Mouse (Mus musculus): ENCODE data around the gene Kif7. TPM values are rescaled to one million over a fixed set of nuclear protein-coding genes. Genes with fewer than 3 reads are reported as not detected.

Kif7 gene
- polyA plus RNA-seq, 1 experiment from 2014 or later, result 4.4 TPM

GRCm38 (mm10) chr7:79710130-79710607, 5.4 kb downstream of the Kif7 start:
- Histone ChIP-seq H3K9me3 (ENCODE audit: control insufficient read depth, low read depth, low read length) (no peaks in the 10 kb centered on the region), H3K27me3 (ENCODE audit: control insufficient read depth, insufficient read depth, low read length) (no peaks in the 10 kb centered on the region), H3K4me3 (ENCODE audit: low read depth, low read length) (peak overlapping the region; percentile 23), H3K36me3 (ENCODE audit: control insufficient read depth, insufficient read depth, low read length) (peaks cover 21% of the 10 kb centered on the region; the same call in 1 of the 2 replicates), H3K27ac (ENCODE audit: low read length) (no peak overlapping the region), H3K4me1 (ENCODE audit: control insufficient read depth, insufficient read depth, low read length) (peaks cover 9% of the 10 kb centered on the region; the same call in 1 of the 2 replicates), H3K9ac (replicated peaks; ENCODE audit: low read depth, low read length) (no peak overlapping the region; the same call in 1 of the 2 replicates), H3K4me2 (replicated peaks; ENCODE audit: low read depth, low read length) (peak overlapping the region; percentile 60)
- peak; percentile 59; the same call in 1 of the 2 replicates for ATAC-seq (ENCODE audit: insufficient number of reproducible peaks, insufficient read depth, low FRiP score, low read depth)
- 2% methylated on average over 55 of the region's 55 CpGs for WGBS

GRCm38 (mm10) chr7:79705210-79705609, 10.3 kb downstream of the Kif7 start:
- H3K9me3 ChIP-seq (ENCODE audit: control insufficient read depth, low read depth, low read length), result no peaks in the 10 kb centered on the region
- H3K27ac ChIP-seq (ENCODE audit: low read length), result no peak overlapping the region
- no peaks in the 10 kb centered on the region for H3K27me3 ChIP-seq (ENCODE audit: control insufficient read depth, insufficient read depth, low read length)
- 87% methylated on average over 5 of the region's 5 CpGs for WGBS
- H3K9ac ChIP-seq (replicated peaks; ENCODE audit: low read depth, low read length), result no peak overlapping the region
- H3K4me2 ChIP-seq (replicated peaks; ENCODE audit: low read depth, low read length), result no peak overlapping the region
- peaks cover 2% of the 10 kb centered on the region; the same call in 1 of the 2 replicates for H3K4me1 ChIP-seq (ENCODE audit: control insufficient read depth, insufficient read depth, low read length)
- H3K36me3 ChIP-seq (ENCODE audit: control insufficient read depth, insufficient read depth, low read length), result peaks cover 51% of the 10 kb centered on the region; the same call in 1 of the 2 replicates
- no peak for ATAC-seq (ENCODE audit: insufficient number of reproducible peaks, insufficient read depth, low FRiP score, low read depth)
- H3K4me3 ChIP-seq (ENCODE audit: low read depth, low read length), result no peak overlapping the region

GRCm38 (mm10) chr7:79702755-79703154, 12.8 kb downstream of the Kif7 start:
- Histone ChIP-seq H3K9ac (replicated peaks; ENCODE audit: low read depth, low read length) (no peak overlapping the region), H3K4me3 (ENCODE audit: low read depth, low read length) (no peak overlapping the region), H3K4me2 (replicated peaks; ENCODE audit: low read depth, low read length) (no peak overlapping the region), H3K27ac (ENCODE audit: low read length) (no peak overlapping the region), H3K36me3 (ENCODE audit: control insufficient read depth, insufficient read depth, low read length) (peaks cover 63% of the 10 kb centered on the region), H3K27me3 (ENCODE audit: control insufficient read depth, insufficient read depth, low read length) (no peaks in the 10 kb centered on the region), H3K9me3 (ENCODE audit: control insufficient read depth, low read depth, low read length) (no peaks in the 10 kb centered on the region), H3K4me1 (ENCODE audit: control insufficient read depth, insufficient read depth, low read length) (no peaks in the 10 kb centered on the region)
- ATAC-seq (ENCODE audit: insufficient number of reproducible peaks, insufficient read depth, low FRiP score, low read depth), result no peak
- 76% methylated on average over 16 of the region's 16 CpGs for WGBS

GRCm38 (mm10) chr7:79696495-79696894, 19.0 kb downstream of the Kif7 start:
- Histone ChIP-seq H3K4me1 (ENCODE audit: control insufficient read depth, insufficient read depth, low read length) (no peaks in the 10 kb centered on the region), H3K9ac (replicated peaks; ENCODE audit: low read depth, low read length) (no peak overlapping the region), H3K4me2 (replicated peaks; ENCODE audit: low read depth, low read length) (no peak overlapping the region), H3K27ac (ENCODE audit: low read length) (no peak overlapping the region), H3K9me3 (ENCODE audit: control insufficient read depth, low read depth, low read length) (no peaks in the 10 kb centered on the region), H3K4me3 (ENCODE audit: low read depth, low read length) (no peak overlapping the region), H3K27me3 (ENCODE audit: control insufficient read depth, insufficient read depth, low read length) (no peaks in the 10 kb centered on the region), H3K36me3 (ENCODE audit: control insufficient read depth, insufficient read depth, low read length) (peaks cover 90% of the 10 kb centered on the region)
- 84% methylated on average over 8 of the region's 8 CpGs for WGBS
- ATAC-seq (ENCODE audit: insufficient number of reproducible peaks, insufficient read depth, low FRiP score, low read depth), result no peak

- ATAC-seq (ENCODE audit: insufficient number of reproducible peaks, insufficient read depth, low FRiP score, low read depth), result no peak
- no peaks in the 10 kb centered on the region for H3K9me3 ChIP-seq (ENCODE audit: control insufficient read depth, low read depth, low read length)
- H3K4me2 ChIP-seq (replicated peaks; ENCODE audit: low read depth, low read length), result no peak overlapping the region
- H3K9ac ChIP-seq (replicated peaks; ENCODE audit: low read depth, low read length), result no peak overlapping the region
- 89% methylated on average over 2 of the region's 2 CpGs for WGBS
- H3K27me3 ChIP-seq (ENCODE audit: control insufficient read depth, insufficient read depth, low read length), result no peaks in the 10 kb centered on the region
- no peaks in the 10 kb centered on the region for H3K4me1 ChIP-seq (ENCODE audit: control insufficient read depth, insufficient read depth, low read length)
- peaks cover 70% of the 10 kb centered on the region for H3K36me3 ChIP-seq (ENCODE audit: control insufficient read depth, insufficient read depth, low read length)
- H3K4me3 ChIP-seq (ENCODE audit: low read depth, low read length), result no peak overlapping the region
- no peak overlapping the region for H3K27ac ChIP-seq (ENCODE audit: low read length)
Observed at GRCm38 (mm10) chr7:79680231-79680630, 35.3 kb downstream of the Kif7 start.

- H3K4me3 ChIP-seq (ENCODE audit: low read depth, low read length), result no peak overlapping the region
- H3K9ac ChIP-seq (replicated peaks; ENCODE audit: low read depth, low read length), result no peak overlapping the region
- peaks cover 67% of the 10 kb centered on the region for H3K36me3 ChIP-seq (ENCODE audit: control insufficient read depth, insufficient read depth, low read length)
- ATAC-seq (ENCODE audit: insufficient number of reproducible peaks, insufficient read depth, low FRiP score, low read depth), result no peak
- H3K27ac ChIP-seq (ENCODE audit: low read length), result no peak overlapping the region
- no peak overlapping the region for H3K4me2 ChIP-seq (replicated peaks; ENCODE audit: low read depth, low read length)
- H3K4me1 ChIP-seq (ENCODE audit: control insufficient read depth, insufficient read depth, low read length), result no peaks in the 10 kb centered on the region
- H3K9me3 ChIP-seq (ENCODE audit: control insufficient read depth, low read depth, low read length), result no peaks in the 10 kb centered on the region
- H3K27me3 ChIP-seq (ENCODE audit: control insufficient read depth, insufficient read depth, low read length), result no peaks in the 10 kb centered on the region
Observed at GRCm38 (mm10) chr7:79679186-79679585, 36.3 kb downstream of the Kif7 start.

GRCm38 (mm10) chr7:79670900-79671604, 44.5 kb downstream of the Kif7 start:
- peaks cover 57% of the 10 kb centered on the region for H3K36me3 ChIP-seq (ENCODE audit: control insufficient read depth, insufficient read depth, low read length)
- no peaks in the 10 kb centered on the region for H3K27me3 ChIP-seq (ENCODE audit: control insufficient read depth, insufficient read depth, low read length)
- WGBS, result 86% methylated on average over 4 of the region's 4 CpGs
- no peaks in the 10 kb centered on the region for H3K9me3 ChIP-seq (ENCODE audit: control insufficient read depth, low read depth, low read length)
- H3K4me2 ChIP-seq (replicated peaks; ENCODE audit: low read depth, low read length), result no peak overlapping the region
- no peak overlapping the region for H3K9ac ChIP-seq (replicated peaks; ENCODE audit: low read depth, low read length)
- no peak for ATAC-seq (ENCODE audit: insufficient number of reproducible peaks, insufficient read depth, low FRiP score, low read depth)
- H3K4me3 ChIP-seq (ENCODE audit: low read depth, low read length), result no peak overlapping the region
- no peak overlapping the region for H3K27ac ChIP-seq (ENCODE audit: low read length)
- H3K4me1 ChIP-seq (ENCODE audit: control insufficient read depth, insufficient read depth, low read length), result no peaks in the 10 kb centered on the region

- H3K4me3 ChIP-seq (ENCODE audit: low read depth, low read length), result no peak overlapping the region
- peaks cover 13% of the 10 kb centered on the region for H3K4me1 ChIP-seq (ENCODE audit: control insufficient read depth, insufficient read depth, low read length)
- H3K9me3 ChIP-seq (ENCODE audit: control insufficient read depth, low read depth, low read length), result no peaks in the 10 kb centered on the region
- no peak overlapping the region for H3K9ac ChIP-seq (replicated peaks; ENCODE audit: low read depth, low read length)
- H3K36me3 ChIP-seq (ENCODE audit: control insufficient read depth, insufficient read depth, low read length), result peaks cover 35% of the 10 kb centered on the region
- no peak overlapping the region for H3K4me2 ChIP-seq (replicated peaks; ENCODE audit: low read depth, low read length)
- no peaks in the 10 kb centered on the region for H3K27me3 ChIP-seq (ENCODE audit: control insufficient read depth, insufficient read depth, low read length)
- no peak overlapping the region for H3K27ac ChIP-seq (ENCODE audit: low read length)
- ATAC-seq (ENCODE audit: insufficient number of reproducible peaks, insufficient read depth, low FRiP score, low read depth), result no peak
Observed at GRCm38 (mm10) chr7:79666690-79667089, 48.8 kb downstream of the Kif7 start.

All from stomach, embryonic 14.5 days (tissue).